Mouse (Mus musculus) midbrain, postnatal 0 days (tissue): ENCODE data around the gene Dab2ip. TPM values are rescaled to one million over a fixed set of nuclear protein-coding genes. Genes with fewer than 3 reads are reported as not detected.

ENCODE experiments used
- ATAC-seq: fragments of 200-750 bp; cut with Nextera tagmentation; 2 replicates; pipeline ENCODE4 v1.8.0; 2017; ENCODE audit warnings: moderate number of reproducible peaks, mild to moderate bottlenecking, moderate TSS enrichment, moderate library complexity; ENCODE audit not compliant: low FRiP score
- DNase-seq: peaks from one replicate; pipeline ENCODE4 v3.0.0-alpha.2; 2015; ENCODE audit warnings: low spot score
- H3K27ac ChIP-seq: fragments of 300-500 bp; sonication (generic); 2 replicates; pipeline ENCODE4 v1.5.1; 2014; ENCODE audit warnings: low read depth, mild to moderate bottlenecking, low read length, mixed read lengths
- H3K27me3 ChIP-seq: fragments of 300-500 bp; sonication (generic); 2 replicates; pipeline ENCODE4 v1.6.1; 2014; ENCODE audit warnings: low read length, control low read depth, mixed read lengths; ENCODE audit not compliant: insufficient read depth
- H3K36me3 ChIP-seq: fragments of 300-500 bp; sonication (generic); 2 replicates; pipeline ENCODE4 v1.6.1; 2014; ENCODE audit warnings: low read length, control low read depth, mixed read lengths; ENCODE audit not compliant: insufficient read depth
- H3K4me1 ChIP-seq: fragments of 300-500 bp; sonication (generic); 2 replicates; pipeline ENCODE4 v1.6.1; 2014; ENCODE audit warnings: mild to moderate bottlenecking, control low read depth, antibody characterized with exemption, low read length, mixed read lengths; ENCODE audit not compliant: insufficient read depth
- H3K4me2 ChIP-seq: fragments of 300-500 bp; sonication (generic); 2 replicates; pipeline ENCODE4 v1.6.1; 2014; ENCODE audit warnings: low read depth, mild to moderate bottlenecking, low read length, mixed read lengths; ENCODE audit not compliant: poor library complexity, severe bottlenecking
- H3K4me3 ChIP-seq: fragments of 300-500 bp; sonication (generic); 2 replicates; pipeline ENCODE4 v1.5.1; 2014; ENCODE audit warnings: low read depth, mild to moderate bottlenecking, low read length, moderate library complexity
- H3K9ac ChIP-seq: fragments of 300-500 bp; sonication (generic); replicated peaks from 2 replicates; pipeline ENCODE4 v1.6.1; 2014; ENCODE audit warnings: mild to moderate bottlenecking, low read length, moderate library complexity, mixed read lengths; ENCODE audit not compliant: poor library complexity, severe bottlenecking
- H3K9me3 ChIP-seq: fragments of 300-500 bp; sonication (generic); 2 replicates; pipeline ENCODE4 v1.6.1; 2016; ENCODE audit warnings: low read length, control low read depth
- CTCF ChIP-seq: IDR thresholded peaks from 2 replicates; pipeline ENCODE4 v1.5.1; 2016; ENCODE audit warnings: antibody characterized with exemption, mild to moderate bottlenecking
- WGBS: fragments of 180-500 bp; shearing (Covaris S2); extraction: QIAGEN DNeasy Blood & Tissue Kit; methylation state at CpG from one replicate; pipeline ENCODE4 v1.1.7; 2014; 5-methylcytosine and 5-hydroxymethylcytosine counted together
- polyA plus RNA-seq: library from polyadenylated mRNA; unstranded; fragments of >200 nt; fragmentation: Nextera tagmentation; extraction: Ambion mirVana; gene quantifications from 2 replicates; pipeline ENCODE4 v1.2.1, GENCODE M21; 2015
- total RNA-seq: library from RNA; depleted of rRNA; stranded (reverse); fragments of >200 nt; gene quantifications from 2 replicates; pipeline ENCODE4 v1.2.3, GENCODE M21; 2014

The Dab2ip gene
- total and polyA plus RNA-seq, 2 experiments from 2014 or later: 73.3 to 175 TPM

DNA sequence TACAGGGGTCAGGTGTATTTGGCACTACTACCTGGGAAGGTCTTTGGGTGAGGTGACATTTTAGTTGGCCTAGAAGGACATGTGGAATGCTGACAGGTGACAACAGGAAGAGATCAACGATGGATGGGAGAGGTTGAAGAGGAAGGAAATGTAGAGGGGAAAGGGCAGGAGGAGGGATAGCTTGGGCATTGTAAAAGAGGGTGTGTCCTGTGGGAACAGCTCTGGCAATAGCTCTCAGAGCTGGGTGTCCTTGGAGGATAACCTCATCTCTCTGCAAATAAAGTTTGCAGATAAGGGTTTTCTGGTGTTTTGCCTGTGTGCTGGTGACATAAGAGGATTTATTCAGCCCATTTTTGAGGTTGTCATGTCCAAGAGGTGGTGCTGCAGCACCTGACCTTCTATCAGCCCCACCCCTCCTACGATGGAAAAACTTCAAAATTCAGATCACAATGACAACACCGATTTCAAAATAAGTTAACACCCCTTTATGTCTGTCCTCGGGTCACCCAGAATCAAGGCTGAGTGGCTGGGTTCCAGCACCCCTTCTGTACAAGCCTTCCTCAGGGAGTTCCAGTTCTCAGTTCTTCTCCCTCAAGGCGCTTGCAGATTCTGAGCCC lies 101.6 kb downstream of the Dab2ip start:
- Histone ChIP-seq H3K4me3 (no peak overlapping the region), H3K9me3 (no peaks in the 10 kb centered on the region), H3K4me1 (peaks cover 11% of the 10 kb centered on the region), H3K27ac (no peak overlapping the region), H3K9ac (no peak overlapping the region), H3K36me3 (no peaks in the 10 kb centered on the region), H3K27me3 (no peaks in the 10 kb centered on the region), H3K4me2 (no peak overlapping the region)
- no peak for TF ChIP-seq CTCF
- WGBS: 92% methylated on average over 5 of the region's 5 CpGs
- DNase-seq: no peak
- ATAC-seq: no peak

DNA sequence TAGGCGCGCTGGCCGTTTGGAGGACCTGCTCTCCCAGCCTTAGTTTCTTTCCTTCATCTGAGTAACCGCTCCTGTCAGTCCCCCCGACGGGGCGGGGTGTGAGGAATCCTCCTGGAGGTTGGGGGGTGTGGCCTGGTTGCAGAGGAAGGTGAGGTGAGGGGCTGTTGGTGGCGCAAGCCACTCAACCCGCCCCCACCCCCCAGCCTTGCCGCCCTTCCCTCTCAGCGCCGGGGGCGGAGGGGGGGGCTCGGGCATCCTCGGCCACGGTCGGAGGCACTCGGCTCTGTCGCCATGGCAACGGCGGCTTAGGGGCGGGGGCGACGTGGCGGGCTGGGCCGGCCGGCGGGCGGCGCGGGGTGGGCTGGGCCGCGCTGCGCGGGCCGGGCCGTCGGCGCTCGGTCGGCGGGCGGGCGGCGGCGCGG lies 102.9 kb downstream of the Dab2ip start:
- Histone ChIP-seq H3K4me3 (peak overlapping the region; percentile 65), H3K9ac (peak overlapping the region; percentile 88), H3K9me3 (no peaks in the 10 kb centered on the region), H3K27me3 (no peaks in the 10 kb centered on the region), H3K4me2 (peak overlapping the region; percentile 77), H3K27ac (peak overlapping the region; percentile 89), H3K36me3 (no peaks in the 10 kb centered on the region), H3K4me1 (peaks cover 16% of the 10 kb centered on the region)
- ATAC-seq: peak; percentile 78
- peak; percentile 91 for DNase-seq
- WGBS: 3% methylated on average over 10 of the region's 47 CpGs
- TF ChIP-seq CTCF: no peak

DNA sequence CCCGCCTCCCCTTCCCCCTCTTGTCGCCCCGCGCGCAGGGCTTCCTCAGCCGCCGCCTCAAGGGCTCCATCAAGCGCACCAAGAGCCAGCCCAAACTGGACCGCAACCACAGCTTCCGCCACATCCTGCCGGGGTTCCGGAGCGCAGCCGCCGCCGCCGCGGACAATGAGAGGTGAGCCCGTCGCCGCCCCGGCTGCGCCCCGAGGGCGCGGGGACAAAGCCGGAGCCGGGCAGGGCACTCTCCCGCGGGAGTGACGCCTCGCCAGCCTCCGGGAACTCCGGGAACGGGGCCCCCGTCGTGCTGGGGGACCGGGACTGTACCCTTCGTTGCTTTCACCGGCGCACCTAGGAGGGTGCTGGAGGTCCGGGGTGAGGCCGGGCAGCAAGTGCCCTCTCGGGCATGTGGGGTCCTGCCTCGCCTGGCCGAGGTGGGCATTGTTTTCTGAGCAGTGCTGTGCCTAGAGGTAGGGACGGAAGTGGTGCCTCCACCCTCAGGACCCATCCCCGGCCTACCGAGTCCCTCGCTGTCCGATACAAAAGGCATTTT lies 103.5 kb downstream of the Dab2ip start:
- H3K4me1 ChIP-seq: peaks cover 17% of the 10 kb centered on the region
- H3K4me2 ChIP-seq: peak overlapping the region; percentile 77
- no peaks in the 10 kb centered on the region for H3K9me3 ChIP-seq
- peak overlapping the region; percentile 65 for H3K4me3 ChIP-seq
- DNase-seq (no peak), ATAC-seq (peak; percentile 31)
- TF ChIP-seq CTCF: no peak
- H3K9ac ChIP-seq: peak overlapping the region; percentile 88
- WGBS: under 1% methylated on average over 39 of the region's 51 CpGs
- H3K36me3 ChIP-seq: no peaks in the 10 kb centered on the region
- H3K27me3 ChIP-seq: no peaks in the 10 kb centered on the region
- H3K27ac ChIP-seq: peak overlapping the region; percentile 89

DNA sequence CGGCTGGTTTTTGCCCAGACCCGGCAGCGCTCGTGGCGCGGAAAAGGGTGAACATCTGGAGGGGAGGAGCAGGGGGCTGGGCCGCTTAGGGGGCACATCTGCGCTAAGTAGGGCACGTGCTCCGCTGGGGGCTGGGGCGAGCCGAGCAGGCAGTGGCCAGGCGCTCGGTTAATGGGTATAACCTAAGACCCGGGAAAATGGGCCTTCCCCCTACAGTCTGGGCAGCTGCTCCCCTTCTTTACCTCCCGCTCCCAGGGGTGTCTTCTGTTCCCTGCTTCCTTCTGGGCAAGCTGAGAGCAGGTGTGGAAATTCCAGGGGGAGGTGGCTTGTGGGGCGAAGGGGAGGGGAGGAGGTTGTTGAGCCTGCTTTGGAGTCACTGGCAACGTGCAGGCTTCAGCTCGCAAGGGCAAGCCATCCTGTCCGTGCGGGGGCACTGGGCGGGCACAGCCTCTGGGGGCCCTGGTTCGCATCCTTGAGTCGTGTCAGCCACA lies 104.0 kb downstream of the Dab2ip start:
- WGBS: under 1% methylated on average over 23 of the region's 24 CpGs
- peak overlapping the region; percentile 65 for H3K4me3 ChIP-seq
- TF ChIP-seq CTCF: no peak
- H3K4me1 ChIP-seq: peaks cover 18% of the 10 kb centered on the region
- H3K9me3 ChIP-seq: no peaks in the 10 kb centered on the region
- ATAC-seq (peak; percentile 49), DNase-seq (peak; percentile 44)
- peak overlapping the region; percentile 88 for H3K9ac ChIP-seq
- no peaks in the 10 kb centered on the region for H3K36me3 ChIP-seq
- H3K27me3 ChIP-seq: no peaks in the 10 kb centered on the region
- peak overlapping the region; percentile 89 for H3K27ac ChIP-seq
- H3K4me2 ChIP-seq: peak overlapping the region; percentile 77

DNA sequence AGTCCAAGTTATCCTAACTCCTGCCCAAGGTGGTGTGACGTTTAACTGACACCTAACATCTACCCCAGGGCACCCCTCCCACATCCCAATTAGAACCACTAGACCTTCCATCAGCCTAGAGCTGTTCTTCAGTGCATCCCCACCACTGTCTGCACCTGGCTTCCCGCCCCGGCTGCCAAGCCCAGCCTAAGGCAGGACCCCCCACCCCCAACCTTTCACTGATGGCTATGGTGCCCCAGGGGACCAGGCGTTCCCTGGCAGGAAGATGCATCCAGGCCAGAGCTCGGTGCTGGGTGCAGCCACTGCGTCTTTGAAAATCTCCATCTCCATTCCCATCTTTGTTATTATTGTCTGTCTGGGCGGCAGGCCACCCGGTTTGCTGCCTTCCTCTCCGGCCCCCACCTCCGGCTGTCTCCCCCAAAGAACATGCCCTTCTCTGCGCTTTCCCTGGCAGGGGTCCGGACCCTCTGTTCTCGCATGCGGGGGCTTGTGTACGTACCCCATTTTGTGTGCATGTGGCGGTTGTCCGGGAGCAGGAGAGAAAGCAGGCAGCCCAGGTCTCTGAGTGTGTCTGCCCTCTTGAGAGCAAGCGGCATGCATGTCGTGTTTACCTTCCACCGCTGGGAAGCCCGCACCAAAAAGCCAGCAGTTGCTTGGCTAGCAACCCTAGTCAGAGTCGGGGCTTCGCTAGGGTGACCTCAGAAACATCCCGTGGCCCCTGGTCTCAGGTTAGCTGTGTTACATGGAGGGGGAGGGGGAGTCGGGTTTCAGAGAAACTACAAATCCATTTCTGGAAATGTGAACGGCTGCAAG lies 104.9 kb downstream of the Dab2ip start:
- Histone ChIP-seq H3K9me3 (no peaks in the 10 kb centered on the region), H3K4me2 (peak overlapping the region; percentile 77), H3K27me3 (no peaks in the 10 kb centered on the region), H3K9ac (peak overlapping the region; percentile 88), H3K27ac (peak overlapping the region; percentile 89), H3K4me1 (peaks cover 18% of the 10 kb centered on the region), H3K4me3 (peak overlapping the region; percentile 65), H3K36me3 (no peaks in the 10 kb centered on the region)
- WGBS: 3% methylated on average over 26 of the region's 26 CpGs
- ATAC-seq: peak; percentile 17; the same call in 1 of the 2 replicates
- DNase-seq: peak; percentile 42
- TF ChIP-seq CTCF: peak; percentile 53

DNA sequence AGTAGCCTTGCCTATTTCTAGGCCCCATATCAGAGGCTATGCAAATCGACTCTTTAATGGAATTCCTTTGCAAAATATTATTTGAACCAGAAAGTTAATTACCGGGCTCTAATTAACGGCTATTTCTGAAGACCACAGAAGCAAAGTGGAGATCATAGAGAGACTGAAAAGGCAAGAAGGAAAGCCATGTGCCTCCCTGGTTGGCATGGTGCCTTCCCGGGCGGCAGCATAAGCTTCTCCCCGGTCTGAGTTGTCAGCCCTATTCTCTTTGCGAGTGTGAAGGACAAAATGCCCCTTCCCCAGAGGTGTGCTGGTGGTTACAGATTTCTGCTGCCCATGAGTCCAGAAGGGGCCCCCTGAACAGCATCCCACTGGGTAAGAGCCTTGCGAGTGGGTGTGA lies 109.7 kb downstream of the Dab2ip start:
- Histone ChIP-seq H3K4me1 (peaks cover 24% of the 10 kb centered on the region), H3K27ac (no peak overlapping the region), H3K36me3 (0 out of 2 replicates have a peak, but pooled peaks cover 5% of the 10 kb centered on the region), H3K4me2 (no peak overlapping the region), H3K9me3 (no peaks in the 10 kb centered on the region), H3K4me3 (no peak overlapping the region), H3K9ac (no peak overlapping the region), H3K27me3 (no peaks in the 10 kb centered on the region)
- TF ChIP-seq CTCF: no peak
- ATAC-seq (no peak), DNase-seq (no peak)
- 58% methylated on average over 8 of the region's 8 CpGs for WGBS
